Mouse (Mus musculus) myocyte (in vitro differentiated cells): Measurements from ENCODE around the gene Ptprt. TPM values are rescaled to one million over a fixed set of nuclear protein-coding genes. Genes with fewer than 3 reads are reported as not detected.
"Not testable (repeated sequence)": the region's sequence is repeated elsewhere in the genome, so short reads cannot be mapped to it uniquely, and the experiment has no call there.

Experiments used
- H3K27me3 ChIP-seq: one replicate; pipeline ENCODE4 v1.6.1; 2011; ENCODE audit not compliant: control insufficient read depth, insufficient read depth, insufficient read length
- H3K36me3 ChIP-seq: one replicate; pipeline ENCODE4 v1.6.1; 2011; ENCODE audit not compliant: control insufficient read depth, insufficient read depth
- H3K4me2 ChIP-seq: one replicate; pipeline ENCODE4 v1.6.1; 2011; ENCODE audit warnings: low read depth, control low read depth
- H3K4me3 ChIP-seq: one replicate; pipeline ENCODE4 v1.5.1; 2011; ENCODE audit warnings: mild to moderate bottlenecking, control low read depth, moderate library complexity
- H3K79me2 ChIP-seq: one replicate; pipeline ENCODE4 v1.6.1; 2011; ENCODE audit not compliant: control insufficient read depth, insufficient read depth
- H3ac ChIP-seq: one replicate; pipeline ENCODE4 v1.6.1; 2011; ENCODE audit not compliant: control insufficient read depth, insufficient read length
- CEBPB ChIP-seq: IDR thresholded peaks from 2 replicates; pipeline ENCODE4 v1.6.1; 2011; ENCODE audit warnings: mild to moderate bottlenecking, moderate library complexity; ENCODE audit not compliant: poor library complexity, insufficient read depth, severe bottlenecking
- E2F4 ChIP-seq: IDR thresholded peaks from one replicate; pipeline ENCODE4 v1.6.1; 2011; ENCODE audit warnings: mild to moderate bottlenecking, control low read depth, moderate library complexity; ENCODE audit not compliant: insufficient read depth
- MAX ChIP-seq: IDR thresholded peaks from one replicate; pipeline ENCODE4 v1.6.1; 2011; ENCODE audit warnings: low read depth, mild to moderate bottlenecking, control low read depth
- MYOD1 ChIP-seq, 3 experiments: IDR thresholded peaks; one replicate each; pipeline ENCODE4 v1.6.1; 2011; ENCODE audit warnings: control low read depth in 2 of 3, low read depth in 2 of 3, mild to moderate bottlenecking in 2 of 3, moderate library complexity in 1 of 3; ENCODE audit not compliant: insufficient read length in 2 of 3, control insufficient read depth in 1 of 3
- MYOG ChIP-seq, 3 experiments: IDR thresholded peaks; one replicate each; pipeline ENCODE4 v1.6.1; 2011; ENCODE audit warnings: control low read depth in 2 of 3, low read depth in 2 of 3, mild to moderate bottlenecking in 2 of 3; ENCODE audit not compliant: insufficient read length in 2 of 3, control insufficient read depth in 1 of 3, insufficient read depth in 1 of 3
- POLR2A ChIP-seq: IDR thresholded peaks from one replicate; pipeline ENCODE4 v1.6.1; 2011; ENCODE audit warnings: low read depth, mild to moderate bottlenecking, control low read depth, moderate library complexity; ENCODE audit not compliant: insufficient read length
- POLR2AphosphoS2 ChIP-seq: IDR thresholded peaks from one replicate; pipeline ENCODE4 v1.6.1; 2011; ENCODE audit warnings: low read depth, control low read depth; ENCODE audit not compliant: insufficient read length
- REST ChIP-seq: IDR thresholded peaks from one replicate; pipeline ENCODE4 v1.6.1; 2011; ENCODE audit warnings: mild to moderate bottlenecking, control low read depth, moderate library complexity; ENCODE audit not compliant: insufficient read depth, insufficient read length
- SRF ChIP-seq: IDR thresholded peaks from one replicate; pipeline ENCODE4 v1.6.1; 2011; ENCODE audit warnings: low read depth; ENCODE audit not compliant: control insufficient read depth, insufficient read length
- TCF12 ChIP-seq: IDR thresholded peaks from one replicate; pipeline ENCODE4 v1.6.1; 2011; ENCODE audit warnings: mild to moderate bottlenecking, control low read depth; ENCODE audit not compliant: poor library complexity, insufficient read depth, severe bottlenecking
- TCF3 ChIP-seq: IDR thresholded peaks from one replicate; pipeline ENCODE4 v1.6.1; 2011; ENCODE audit warnings: low read depth, control low read depth; ENCODE audit not compliant: insufficient read length
- USF1 ChIP-seq: IDR thresholded peaks from one replicate; pipeline ENCODE4 v1.6.1; 2011; ENCODE audit warnings: low read depth, mild to moderate bottlenecking, control low read depth, moderate library complexity
- polyA plus RNA-seq: library from polyadenylated mRNA; unstranded; fragments of >200 nt; fragmentation: generic; extraction: Trizol; gene quantifications from one replicate; pipeline ENCODE4 v1.2.1, GENCODE M21; 2012; ENCODE audit warnings: missing spikeins

Gene Ptprt
- polyA plus RNA-seq, 1 experiment = 0.08 TPM

- H3K36me3 ChIP-seq = no peaks in the 10 kb centered on the region
- TF ChIP-seq TCF12 = no peak
- no peak for TF ChIP-seq E2F4
- no peak for TF ChIP-seq USF1
- TF ChIP-seq MYOD1 (IDR thresholded peaks at IDR 0.05; ENCODE audit: control insufficient read depth in 1 of 3, insufficient read length in 2 of 3, low read depth in 2 of 3) = no peak
- H3K4me3 ChIP-seq = no peak overlapping the region
- H3K79me2 ChIP-seq = no peaks in the 10 kb centered on the region
- H3ac ChIP-seq = no peak overlapping the region
- no peak overlapping the region for H3K4me2 ChIP-seq
- no peaks in the 10 kb centered on the region for H3K27me3 ChIP-seq
Measured at GRCm38 (mm10) chr2:162182621-162183475, 478.1 kb downstream of the Ptprt start.

- no peak for TF ChIP-seq TCF3
- no peak for TF ChIP-seq POLR2AphosphoS2
- no peak for TF ChIP-seq USF1
- no peak for TF ChIP-seq CEBPB
- TF ChIP-seq TCF12 = no peak
- no peak for TF ChIP-seq MYOG (IDR thresholded peaks at IDR 0.05; ENCODE audit: control insufficient read depth in 1 of 3, insufficient read depth in 1 of 3, insufficient read length in 2 of 3, low read depth in 2 of 3)
- TF ChIP-seq MYOD1 (IDR thresholded peaks at IDR 0.05; ENCODE audit: control insufficient read depth in 1 of 3, insufficient read length in 2 of 3, low read depth in 2 of 3) = no peak
- TF ChIP-seq REST = no peak
- TF ChIP-seq POLR2A = no peak
- TF ChIP-seq MAX = no peak
- TF ChIP-seq SRF = no peak
- no peaks in the 10 kb centered on the region for H3K79me2 ChIP-seq
- H3K27me3 ChIP-seq = no peaks in the 10 kb centered on the region
- H3K4me2 ChIP-seq = no peak overlapping the region
- no peak overlapping the region for H3ac ChIP-seq
- no peak overlapping the region for H3K4me3 ChIP-seq
- no peaks in the 10 kb centered on the region for H3K36me3 ChIP-seq
Measured at GRCm38 (mm10) chr2:162181826-162182225, 479.1 kb downstream of the Ptprt start.

- Histone ChIP-seq H3K27me3 (no peaks in the 10 kb centered on the region), H3K36me3 (no peaks in the 10 kb centered on the region), H3K4me3 (no peak overlapping the region), H3K4me2 (no peak overlapping the region), H3ac (no peak overlapping the region), H3K79me2 (no peaks in the 10 kb centered on the region)
- TF ChIP-seq MYOG (IDR thresholded peaks at IDR 0.05; ENCODE audit: control insufficient read depth in 1 of 3, insufficient read depth in 1 of 3, insufficient read length in 2 of 3, low read depth in 2 of 3) (no peak), USF1 (no peak), REST (no peak), MAX (no peak), TCF3 (no peak)
Measured at GRCm38 (mm10) chr2:162172529-162172928, 488.4 kb downstream of the Ptprt start.

- H3K4me3 ChIP-seq = no peak overlapping the region
- H3K4me2 ChIP-seq = no peak overlapping the region
- H3K27me3 ChIP-seq = no peaks in the 10 kb centered on the region
- no peak overlapping the region for H3ac ChIP-seq
- H3K36me3 ChIP-seq = no peaks in the 10 kb centered on the region
- TF ChIP-seq USF1 = no peak
- no peak for TF ChIP-seq CEBPB
- no peak for TF ChIP-seq POLR2AphosphoS2
- TF ChIP-seq MAX = no peak
- no peak for TF ChIP-seq MYOG (IDR thresholded peaks at IDR 0.05; ENCODE audit: control insufficient read depth in 1 of 3, insufficient read depth in 1 of 3, insufficient read length in 2 of 3, low read depth in 2 of 3)
- TF ChIP-seq REST = no peak
- no peak for TF ChIP-seq POLR2A
- TF ChIP-seq SRF = no peak
- TF ChIP-seq MYOD1 (IDR thresholded peaks at IDR 0.05; ENCODE audit: control insufficient read depth in 1 of 3, insufficient read length in 2 of 3, low read depth in 2 of 3) = no peak
- TF ChIP-seq TCF3 = no peak
- no peak for TF ChIP-seq TCF12
- TF ChIP-seq E2F4 = no peak
- no peaks in the 10 kb centered on the region for H3K79me2 ChIP-seq
Measured at GRCm38 (mm10) chr2:162141845-162142411, 519.0 kb downstream of the Ptprt start.

GRCm38 (mm10) chr2:162136176-162136575 lies 524.8 kb downstream of the Ptprt start:
- not testable (repeated sequence) for H3K4me2 ChIP-seq, H3K4me3 ChIP-seq, H3ac ChIP-seq, H3K27me3 ChIP-seq, H3K79me2 ChIP-seq, H3K36me3 ChIP-seq
